Mouse (Mus musculus) liver, embryonic 15.5 days (tissue): Measurements from ENCODE around the gene Pdlim7. TPM values are rescaled to one million over a fixed set of nuclear protein-coding genes. Genes with fewer than 3 reads are reported as not detected.
A peak's percentile ranks its signal among the peaks of the same experiment; 100 is the strongest.

Experiments used
- ATAC-seq: fragments of 200-750 bp; cut with Nextera tagmentation; 2 replicates; pipeline ENCODE4 v1.8.0; 2017; ENCODE audit warnings: moderate number of reproducible peaks, mild to moderate bottlenecking, moderate library complexity; ENCODE audit not compliant: insufficient read depth
- H3K27ac ChIP-seq: fragments of 300-500 bp; sonication (generic); replicated peaks from 2 replicates; pipeline ENCODE4 v1.5.1; 2015; ENCODE audit warnings: mild to moderate bottlenecking, inconsistent platforms
- H3K27me3 ChIP-seq: fragments of 300-500 bp; sonication (generic); 2 replicates; pipeline ENCODE4 v1.6.1; 2015; ENCODE audit warnings: mild to moderate bottlenecking, inconsistent platforms
- H3K36me3 ChIP-seq: fragments of 300-500 bp; sonication (generic); replicated peaks from 2 replicates; pipeline ENCODE4 v1.6.1; 2015; ENCODE audit warnings: moderate library complexity, mild to moderate bottlenecking, inconsistent platforms
- H3K4me1 ChIP-seq: fragments of 300-500 bp; sonication (generic); replicated peaks from 2 replicates; pipeline ENCODE4 v1.6.1; 2015; ENCODE audit warnings: inconsistent platforms
- H3K4me2 ChIP-seq: fragments of 300-500 bp; sonication (generic); 2 replicates; pipeline ENCODE4 v1.6.1; 2015; ENCODE audit warnings: moderate library complexity, mild to moderate bottlenecking, inconsistent platforms
- H3K4me3 ChIP-seq: fragments of 300-500 bp; sonication (generic); replicated peaks from 2 replicates; pipeline ENCODE4 v1.5.1; 2015; ENCODE audit warnings: mild to moderate bottlenecking, inconsistent platforms
- H3K9ac ChIP-seq: fragments of 300-500 bp; sonication (generic); 2 replicates; pipeline ENCODE4 v1.6.1; 2015; ENCODE audit warnings: moderate library complexity, mild to moderate bottlenecking, inconsistent platforms
- H3K9me3 ChIP-seq: fragments of 300-500 bp; sonication (generic); replicated peaks from 2 replicates; pipeline ENCODE4 v1.6.1; 2016; ENCODE audit warnings: inconsistent platforms
- WGBS: fragments of 180-500 bp; shearing (Covaris S2); methylation state at CpG from one replicate; pipeline ENCODE4 v1.1.7; 2015; ENCODE audit warnings: mixed read lengths; ENCODE audit not compliant: insufficient replicate concordance; 5-methylcytosine and 5-hydroxymethylcytosine counted together
- polyA plus RNA-seq: library from polyadenylated mRNA; unstranded; fragments of >200 nt; fragmentation: Nextera tagmentation; extraction: Ambion mirVana; gene quantifications from 2 replicates; pipeline ENCODE4 v1.2.1, GENCODE M21; 2015

Pdlim7 gene
- polyA plus RNA-seq, 1 experiment from 2014 or later = 25.2 TPM

- 14% methylated on average over 17 of the region's 17 CpGs for WGBS
- Histone ChIP-seq H3K27me3 (no peaks in the 10 kb centered on the region), H3K9me3 (no peaks in the 10 kb centered on the region), H3K27ac (peak overlapping the region; percentile 73), H3K36me3 (peaks cover 65% of the 10 kb centered on the region), H3K4me2 (peak overlapping the region; percentile 94), H3K4me1 (peaks cover 30% of the 10 kb centered on the region), H3K9ac (peak overlapping the region; percentile 78), H3K4me3 (peak overlapping the region; percentile 93)
- ATAC-seq = no peak; the same call in 1 of the 2 replicates
Observed at GRCm38 (mm10) chr13:55535796-55536193, 22.3 kb upstream of the Pdlim7 start.

- H3K36me3 ChIP-seq = peaks cover 65% of the 10 kb centered on the region
- no peaks in the 10 kb centered on the region for H3K27me3 ChIP-seq
- WGBS = 86% methylated on average over 15 of the region's 15 CpGs
- peaks cover 32% of the 10 kb centered on the region for H3K4me1 ChIP-seq
- H3K9ac ChIP-seq = no peak overlapping the region; the same call in 1 of the 2 replicates
- ATAC-seq = no peak
- H3K4me3 ChIP-seq = peak overlapping the region; percentile 93
- no peak overlapping the region for H3K27ac ChIP-seq
- no peaks in the 10 kb centered on the region for H3K9me3 ChIP-seq
- peak overlapping the region; percentile 94 for H3K4me2 ChIP-seq
Observed at GRCm38 (mm10) chr13:55535191-55535590, 21.7 kb upstream of the Pdlim7 start.

- Histone ChIP-seq H3K4me2 (peak within 1 kb of the TSS; percentile 35), H3K4me1 (peaks cover 44% of the 10 kb centered on the region), H3K36me3 (peaks cover 47% of the 10 kb centered on the region), H3K4me3 (peak within 1 kb of the TSS; percentile 39), H3K9ac (0 out of 2 replicates have a peak within 1 kb of the TSS, but pooled peaks have one; percentile 2), H3K27ac (peak within 1 kb of the TSS; percentile 76), H3K9me3 (no peaks in the 10 kb centered on the region), H3K27me3 (no peaks in the 10 kb centered on the region)
- 41% methylated on average over 8 of the region's 8 CpGs for WGBS
- peak; percentile 16; the same call in 1 of the 2 replicates for ATAC-seq
Observed at GRCm38 (mm10) chr13:55529198-55529915, 15.9 kb upstream of the Pdlim7 start, which contains the start of gene Dok3. Gene Dok3, minus strand, starts transcription at chr13:55529296.

- Histone ChIP-seq H3K36me3 (peaks cover 39% of the 10 kb centered on the region), H3K27ac (peak overlapping the region; percentile 76), H3K4me3 (peak overlapping the region; percentile 39), H3K4me1 (peaks cover 53% of the 10 kb centered on the region), H3K27me3 (no peaks in the 10 kb centered on the region), H3K4me2 (peak overlapping the region; percentile 35), H3K9ac (0 out of 2 replicates have a peak overlapping the region, but pooled peaks have one; percentile 2), H3K9me3 (no peaks in the 10 kb centered on the region)
- ATAC-seq = peak; percentile 49
- 15% methylated on average over 18 of the region's 18 CpGs for WGBS
Observed at GRCm38 (mm10) chr13:55527834-55528772, 14.6 kb upstream of the Pdlim7 start.

- H3K27ac ChIP-seq = peak overlapping the region; percentile 76; the same call in 1 of the 2 replicates
- no peaks in the 10 kb centered on the region for H3K9me3 ChIP-seq
- ATAC-seq = no peak
- peaks cover 56% of the 10 kb centered on the region for H3K4me1 ChIP-seq
- no peaks in the 10 kb centered on the region for H3K27me3 ChIP-seq
- peak overlapping the region; percentile 12 for H3K4me3 ChIP-seq
- peaks cover 31% of the 10 kb centered on the region for H3K36me3 ChIP-seq
- 57% methylated on average over 16 of the region's 16 CpGs for WGBS
- no peak overlapping the region for H3K9ac ChIP-seq
- peak overlapping the region; percentile 35 for H3K4me2 ChIP-seq
Observed at GRCm38 (mm10) chr13:55527212-55527611, 13.7 kb upstream of the Pdlim7 start.

GRCm38 (mm10) chr13:55525733-55526553, 12.5 kb upstream of the Pdlim7 start:
- H3K9ac ChIP-seq = no peak overlapping the region
- H3K9me3 ChIP-seq = no peaks in the 10 kb centered on the region
- WGBS = 66% methylated on average over 16 of the region's 16 CpGs
- peaks cover 56% of the 10 kb centered on the region for H3K4me1 ChIP-seq
- H3K4me2 ChIP-seq = no peak overlapping the region
- no peak overlapping the region for H3K4me3 ChIP-seq
- no peak overlapping the region for H3K27ac ChIP-seq
- peaks cover 18% of the 10 kb centered on the region for H3K36me3 ChIP-seq
- ATAC-seq = no peak
- H3K27me3 ChIP-seq = no peaks in the 10 kb centered on the region

- Histone ChIP-seq H3K9me3 (no peaks in the 10 kb centered on the region), H3K27ac (0 out of 2 replicates have a peak overlapping the region, but pooled peaks have one; percentile 41), H3K36me3 (0 out of 2 replicates have a peak, but pooled peaks cover 4% of the 10 kb centered on the region), H3K4me2 (no peak overlapping the region), H3K9ac (no peak overlapping the region), H3K4me3 (no peak overlapping the region), H3K4me1 (peaks cover 40% of the 10 kb centered on the region), H3K27me3 (no peaks in the 10 kb centered on the region)
- ATAC-seq = no peak
- WGBS = 84% methylated on average over 23 of the region's 23 CpGs
Observed at GRCm38 (mm10) chr13:55523951-55524600, 10.6 kb upstream of the Pdlim7 start.

- no peak overlapping the region for H3K4me3 ChIP-seq
- no peaks in the 10 kb centered on the region for H3K9me3 ChIP-seq
- no peak overlapping the region for H3K4me2 ChIP-seq
- H3K36me3 ChIP-seq = 0 out of 2 replicates have a peak, but pooled peaks cover 4% of the 10 kb centered on the region
- H3K27me3 ChIP-seq = no peaks in the 10 kb centered on the region
- 0 out of 2 replicates have a peak overlapping the region, but pooled peaks have one; percentile 41 for H3K27ac ChIP-seq
- 76% methylated on average over 17 of the region's 17 CpGs for WGBS
- no peak overlapping the region for H3K9ac ChIP-seq
- peaks cover 32% of the 10 kb centered on the region for H3K4me1 ChIP-seq
- peak; percentile 26; the same call in 1 of the 2 replicates for ATAC-seq
Observed at GRCm38 (mm10) chr13:55523278-55523677, 9.8 kb upstream of the Pdlim7 start.

- H3K4me1 ChIP-seq = peaks cover 26% of the 10 kb centered on the region
- H3K9ac ChIP-seq = no peak overlapping the region
- H3K4me2 ChIP-seq = no peak overlapping the region
- H3K9me3 ChIP-seq = no peaks in the 10 kb centered on the region
- no peak overlapping the region for H3K4me3 ChIP-seq
- H3K27me3 ChIP-seq = no peaks in the 10 kb centered on the region
- H3K36me3 ChIP-seq = 0 out of 2 replicates have a peak, but pooled peaks cover 4% of the 10 kb centered on the region
- ATAC-seq = no peak
- 59% methylated on average over 8 of the region's 8 CpGs for WGBS
- H3K27ac ChIP-seq = no peak overlapping the region
Observed at GRCm38 (mm10) chr13:55522730-55523129, 9.3 kb upstream of the Pdlim7 start.

GRCm38 (mm10) chr13:55519606-55520005, 6.1 kb upstream of the Pdlim7 start:
- no peak overlapping the region for H3K4me2 ChIP-seq
- no peaks in the 10 kb centered on the region for H3K9me3 ChIP-seq
- H3K4me1 ChIP-seq = peaks cover 14% of the 10 kb centered on the region; the same call in 1 of the 2 replicates
- no peak overlapping the region for H3K9ac ChIP-seq
- no peak overlapping the region for H3K4me3 ChIP-seq
- H3K27me3 ChIP-seq = peaks cover 10% of the 10 kb centered on the region
- ATAC-seq = no peak
- H3K36me3 ChIP-seq = 0 out of 2 replicates have a peak, but pooled peaks cover 4% of the 10 kb centered on the region
- no peak overlapping the region for H3K27ac ChIP-seq
- 40% methylated on average over 4 of the region's 4 CpGs for WGBS
